Mouse (Mus musculus): ENCODE results near the gene Mkrn3.
A peak's percentile ranks its signal among the peaks of the same experiment; 100 is the strongest.

The Mkrn3 gene

GRCm38 (mm10) chr7:62419493-62420360, at the start of gene Mkrn3:
Gene Mkrn3 (minus strand): TSS chr7:62420139.
- DNase-seq (ENCODE audit: low read depth, low spot score): peak; percentile 93

- DNase-seq (ENCODE audit: low read depth, low spot score): peak; percentile 69
Observed at GRCm38 (mm10) chr7:62463878-62464755, 44.2 kb upstream of the Mkrn3 start, which contains the start of gene Peg12. Gene Peg12 (minus strand): TSS chr7:62464510.

GRCm38 (mm10) chr7:62463007-62463877, 43.3 kb upstream of the Mkrn3 start:
- peak; percentile 30 for DNase-seq (ENCODE audit: low read depth, low spot score)

DNA sequence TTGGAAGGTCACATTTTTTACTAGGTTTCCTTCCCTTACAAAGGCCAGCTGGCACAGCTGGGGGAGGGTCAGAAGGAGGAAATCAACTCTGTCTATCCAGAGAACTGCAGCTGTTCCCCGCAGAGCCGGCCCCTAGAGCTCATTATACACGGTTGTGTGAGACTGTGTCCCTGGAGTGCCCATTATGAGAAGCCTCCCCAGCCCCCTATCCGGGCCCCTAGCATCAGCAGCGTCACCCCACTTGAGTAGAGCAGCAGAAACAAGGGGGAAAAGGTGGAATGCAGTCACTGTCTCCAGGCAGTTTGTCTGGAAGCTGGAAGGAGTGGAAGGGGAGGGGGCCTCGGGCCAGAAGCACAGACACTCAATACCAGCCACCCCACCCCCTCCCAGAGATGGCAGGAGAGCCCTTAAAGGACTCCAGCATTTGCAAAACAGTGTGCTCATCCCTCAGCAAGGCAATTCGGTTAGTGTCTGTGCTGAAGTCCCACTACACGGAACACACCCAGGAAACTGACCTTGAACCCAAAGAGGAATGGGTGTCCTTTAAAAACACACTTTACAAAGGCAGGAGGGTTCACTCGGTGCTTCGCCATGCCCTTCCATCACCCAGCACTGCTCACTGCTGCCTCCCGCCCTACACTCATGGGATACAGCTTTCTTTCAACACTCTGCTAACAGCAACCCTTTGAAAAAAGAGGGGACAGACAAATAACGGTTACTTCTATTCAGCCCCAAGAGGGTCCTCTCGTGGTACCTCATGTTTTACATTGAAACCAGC, 42.5 kb upstream of the Mkrn3 start:
- peak; percentile 69 for DNase-seq (ENCODE audit: low read depth, low spot score)

DNA sequence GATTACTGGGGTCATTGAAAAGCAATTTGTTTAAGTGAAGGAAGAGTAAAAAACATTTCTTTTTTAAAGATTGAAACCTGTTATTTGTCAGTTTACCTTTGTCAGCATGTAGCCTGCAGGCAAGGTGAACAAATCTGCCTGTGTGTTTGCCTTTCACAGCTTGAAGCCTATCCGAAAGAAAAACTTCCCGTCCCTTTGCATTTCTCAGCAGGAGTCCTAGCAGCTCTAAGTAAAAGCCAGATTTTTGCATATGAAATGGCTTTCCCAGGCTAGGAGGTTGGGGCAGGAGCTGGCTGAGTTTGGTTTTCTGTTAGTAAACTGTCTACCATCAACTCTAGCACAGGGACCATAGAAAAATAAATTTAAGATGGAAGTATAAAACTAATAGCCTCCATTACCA, 32.4 kb upstream of the Mkrn3 start:
- no peak for DNase-seq (ENCODE audit: low read depth, low spot score)

DNA sequence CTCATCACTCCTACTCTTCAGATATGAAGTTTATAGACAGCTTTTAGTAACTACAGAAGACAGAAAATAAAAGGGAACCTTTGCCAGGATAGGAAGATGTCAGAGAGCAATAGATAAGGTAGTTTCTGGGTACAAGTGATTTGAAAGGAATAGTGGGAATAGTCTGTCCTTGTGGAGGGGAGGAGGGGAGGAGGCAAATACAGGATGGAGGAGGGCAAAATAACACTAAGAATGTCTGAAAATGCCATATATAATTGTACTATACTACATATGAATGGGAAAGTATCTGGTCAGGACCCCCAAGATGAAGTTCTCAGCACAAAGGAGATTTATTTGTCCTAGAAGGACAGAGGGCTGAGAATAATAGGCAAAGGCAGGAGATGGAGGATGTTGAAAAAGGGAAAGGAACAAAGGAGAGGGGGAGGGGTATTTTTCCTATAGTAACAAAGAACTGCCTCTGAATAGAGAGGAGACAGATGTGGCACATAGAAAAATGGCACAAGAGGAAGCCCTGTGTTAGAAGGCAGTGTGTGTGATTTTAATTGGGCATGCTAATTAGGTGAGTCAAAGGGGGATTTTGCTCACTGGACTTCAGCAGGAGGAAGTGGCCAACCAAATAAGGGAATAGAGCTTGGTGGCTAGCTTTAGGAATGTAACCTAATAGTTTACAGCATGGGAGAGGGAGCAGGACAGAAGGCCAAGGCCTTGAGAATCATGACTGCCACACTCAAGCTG, 25.7 kb upstream of the Mkrn3 start:
- peak; percentile 49 for DNase-seq (ENCODE audit: low read depth, low spot score)

DNA sequence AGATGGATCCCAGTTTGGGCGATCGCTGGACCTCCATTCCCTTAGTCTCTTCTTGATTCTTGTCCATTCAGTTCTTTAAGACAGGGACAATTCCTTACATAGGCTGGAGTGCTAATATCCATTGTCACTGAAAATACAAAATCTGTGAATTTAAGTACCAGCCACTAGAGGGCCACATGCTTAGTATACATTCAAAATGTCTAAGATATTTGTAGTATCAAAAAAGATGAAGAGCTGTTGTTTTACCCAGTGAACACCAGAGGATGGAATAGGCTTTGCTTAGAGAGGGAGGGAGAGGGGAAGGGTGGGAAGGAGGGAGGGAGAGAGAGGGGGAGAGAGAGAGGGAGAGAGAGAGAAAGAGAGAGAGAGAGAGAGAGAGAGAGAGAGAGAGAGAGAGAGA, 16.5 kb upstream of the Mkrn3 start:
- no peak for DNase-seq (ENCODE audit: low read depth, low spot score)

DNA sequence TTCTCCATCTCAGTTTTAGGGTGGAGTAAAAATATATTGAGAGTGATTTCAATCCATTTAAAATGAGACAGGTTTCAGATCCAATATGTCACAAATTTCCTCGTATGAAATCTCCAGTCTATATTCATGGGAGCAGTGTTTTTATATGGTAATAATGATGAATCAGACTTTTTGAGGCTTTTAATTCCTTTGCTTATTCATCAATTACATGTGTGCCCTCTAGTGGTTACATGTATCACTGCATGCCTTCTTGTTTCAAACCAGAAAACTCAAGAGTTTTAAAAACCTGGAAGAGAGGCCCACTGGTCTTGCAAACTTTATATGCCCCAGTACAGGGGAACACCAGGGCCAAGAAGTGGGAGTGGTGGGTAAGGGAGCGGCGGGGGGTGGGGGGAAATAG, 13.3 kb upstream of the Mkrn3 start:
- no peak for DNase-seq (ENCODE audit: low read depth, low spot score)

- DNase-seq (ENCODE audit: low read depth, low spot score): no peak
Observed at GRCm38 (mm10) chr7:62428337-62428736, 8.4 kb upstream of the Mkrn3 start.

DNA sequence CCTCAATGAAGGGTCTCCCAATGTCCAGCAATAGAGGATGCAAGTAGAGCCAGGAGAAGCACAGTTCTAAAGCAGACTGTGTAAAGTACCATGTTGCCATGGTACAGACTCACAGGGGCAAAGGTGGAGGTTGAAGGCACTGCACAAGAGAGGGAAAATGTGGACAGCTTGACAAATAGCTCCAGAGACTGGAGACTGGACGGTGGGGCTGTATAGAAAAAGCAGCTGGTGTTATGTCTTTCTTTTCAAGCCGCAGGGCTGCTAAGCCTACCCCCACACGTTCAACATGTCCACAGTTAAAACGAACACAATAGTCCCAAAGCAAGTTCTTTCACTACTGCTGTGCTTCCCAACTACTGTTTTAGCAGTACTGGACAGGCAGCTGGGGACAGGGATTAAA, 3.3 kb upstream of the Mkrn3 start:
- peak; percentile 47 for DNase-seq (ENCODE audit: low read depth, low spot score)

GRCm38 (mm10) chr7:62420566-62420965, 627 bp upstream of the Mkrn3 start:
- peak; percentile 51 for DNase-seq (ENCODE audit: low read depth, low spot score)

DNA sequence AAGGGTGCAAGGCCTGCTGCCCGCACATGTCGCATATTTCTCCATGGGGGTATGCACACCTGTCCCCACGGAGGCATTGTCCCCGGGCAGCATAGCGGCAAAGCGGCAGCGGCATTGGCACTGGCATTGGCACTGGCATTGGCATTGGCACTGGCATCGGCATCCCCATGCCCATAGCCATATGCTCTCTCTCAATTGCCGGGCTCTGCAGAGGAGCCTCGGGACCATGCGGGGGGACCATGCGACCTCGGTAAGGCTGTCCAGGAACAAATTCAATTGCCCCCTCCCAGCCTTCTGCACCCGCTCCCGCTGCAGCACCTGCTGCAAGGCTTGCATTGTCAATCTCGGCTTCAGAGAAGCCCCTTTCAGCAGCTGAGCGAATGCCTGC, 840 bp downstream of the Mkrn3 start:
- DNase-seq (ENCODE audit: low read depth, low spot score): no peak

DNA sequence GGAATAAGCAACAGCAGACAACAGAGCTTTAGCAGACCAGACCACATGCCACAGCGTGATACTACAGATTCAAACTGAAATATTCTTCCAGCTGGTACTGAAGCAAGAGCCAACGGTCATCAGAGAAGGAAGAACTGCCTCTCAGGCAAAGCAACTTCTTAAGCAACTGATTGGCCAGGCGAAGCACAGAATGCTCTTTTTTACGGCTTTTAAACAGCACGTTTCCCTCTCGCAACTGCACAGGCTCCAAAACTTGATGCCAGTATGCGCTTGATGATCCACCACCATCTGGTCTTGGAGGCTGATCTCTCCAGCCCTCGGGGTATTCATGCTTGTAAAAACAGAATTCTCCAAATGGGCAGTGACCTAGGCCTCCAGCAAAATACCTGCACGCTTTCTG, 1.6 kb downstream of the Mkrn3 start:
- DNase-seq (ENCODE audit: low read depth, low spot score): no peak

DNA sequence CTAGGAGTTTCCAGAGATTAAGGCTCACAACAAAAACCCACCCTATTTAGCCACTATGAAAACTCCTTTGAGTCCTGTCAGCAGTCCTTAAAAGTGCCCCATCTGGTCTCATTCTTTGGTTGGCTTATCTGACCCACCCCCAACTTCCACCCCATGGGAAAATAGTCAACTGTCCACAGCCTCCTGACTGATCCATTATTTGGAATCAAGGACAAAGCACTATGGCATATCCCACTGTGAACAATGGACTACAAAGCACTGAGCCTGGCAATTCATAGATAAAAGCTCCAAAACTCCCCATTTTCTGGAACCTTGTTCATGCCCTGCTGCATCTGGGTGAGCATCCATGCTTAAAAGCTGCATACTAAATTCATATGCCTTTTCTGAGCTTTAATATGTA, 3.8 kb downstream of the Mkrn3 start:
- peak; percentile 54 for DNase-seq (ENCODE audit: low read depth, low spot score)

DNA sequence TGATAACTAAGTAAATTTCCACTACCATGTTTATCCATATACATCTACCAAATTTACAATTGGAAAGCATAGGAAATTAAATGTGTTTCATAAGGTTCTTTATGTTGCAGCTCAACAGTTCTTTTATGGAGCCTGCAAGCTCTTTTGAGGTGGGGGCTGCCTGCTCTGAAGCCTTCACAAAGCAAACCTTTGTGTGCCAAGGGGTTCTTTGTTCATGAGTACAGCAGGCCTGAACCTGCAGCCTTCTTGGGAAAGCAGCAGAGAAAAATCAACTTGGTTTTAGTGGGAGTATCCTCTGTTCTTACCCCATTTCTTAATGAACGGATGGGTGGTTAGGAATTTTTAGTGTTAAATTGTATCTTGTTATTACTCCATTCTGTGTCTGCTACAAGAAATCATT, 4.7 kb downstream of the Mkrn3 start:
- DNase-seq (ENCODE audit: low read depth, low spot score): no peak

DNA sequence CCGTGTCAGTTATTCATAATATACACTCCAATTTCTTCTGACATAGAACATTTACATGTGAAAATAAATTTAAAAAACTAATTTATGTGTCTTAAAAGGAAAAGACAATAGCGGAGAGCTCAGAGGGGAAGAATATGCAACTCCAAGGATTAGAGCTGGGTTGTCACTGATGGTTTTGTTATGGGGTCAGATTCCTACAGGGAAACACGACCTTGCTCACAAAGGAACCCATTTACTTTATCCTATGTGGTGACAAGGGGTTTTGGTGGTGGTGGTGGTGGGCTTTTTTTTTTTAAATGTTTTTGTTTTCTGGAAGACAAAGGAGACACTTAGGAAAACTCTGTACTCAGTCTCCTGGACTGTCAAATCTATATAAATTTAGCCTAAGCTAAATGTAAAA, 12.1 kb downstream of the Mkrn3 start:
- DNase-seq (ENCODE audit: low read depth, low spot score): no peak

- peak; percentile 54 for DNase-seq (ENCODE audit: low read depth, low spot score)
Observed at GRCm38 (mm10) chr7:62406573-62407050, 13.3 kb downstream of the Mkrn3 start.

GRCm38 (mm10) chr7:62392202-62392601, 27.7 kb downstream of the Mkrn3 start:
- DNase-seq (ENCODE audit: low read depth, low spot score): no peak

DNA sequence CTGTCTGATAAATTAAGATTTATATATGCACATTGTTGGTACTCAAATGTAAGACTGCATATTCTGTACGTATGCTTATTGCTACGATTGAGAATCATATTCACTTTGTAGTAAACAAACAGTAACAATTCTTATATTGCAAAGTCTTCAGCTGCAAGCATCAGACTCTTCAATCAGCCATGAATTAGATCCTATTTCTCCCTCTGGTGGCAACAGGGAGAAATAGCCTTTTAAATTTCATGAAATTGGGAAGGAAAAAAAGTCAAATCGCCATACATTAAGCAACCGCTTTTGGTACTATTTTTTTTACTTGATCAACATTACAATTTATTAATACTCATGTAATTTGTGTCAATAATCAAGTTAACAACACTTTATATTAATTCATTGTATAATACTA, 31.6 kb downstream of the Mkrn3 start:
- DNase-seq (ENCODE audit: low read depth, low spot score): no peak

DNA sequence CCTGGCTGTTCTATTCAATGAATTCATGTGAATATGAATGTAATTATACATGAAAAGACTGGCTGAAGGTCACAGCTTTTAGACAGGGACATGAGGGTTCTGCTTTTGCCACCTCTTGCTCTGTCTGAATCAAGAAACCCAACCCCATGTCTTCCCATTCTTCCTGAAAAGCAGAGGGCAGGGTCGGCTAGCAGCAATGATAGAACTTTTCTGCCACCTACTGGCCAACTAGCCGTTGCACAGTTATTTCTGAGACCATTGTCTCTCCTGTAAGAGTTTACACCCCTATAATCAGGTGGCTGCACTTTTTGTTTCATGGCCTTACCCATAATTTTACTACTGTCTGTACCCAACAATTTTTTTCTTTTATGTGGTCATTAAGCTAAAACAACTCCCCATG, 37.5 kb downstream of the Mkrn3 start:
- peak; percentile 50 for DNase-seq (ENCODE audit: low read depth, low spot score)

Data from mesoderm, embryonic 11.5 days (tissue).